Mouse (Mus musculus) heart, adult 2 months (tissue): ENCODE results near the gene Clec16a.

Experiments
- CTCF ChIP-seq: fragments of 200-600 bp; IDR thresholded peaks from 2 replicates; pipeline ENCODE4 v1.8.1; 2022; ENCODE audit warnings: antibody characterized with exemption, mild to moderate bottlenecking, moderate library complexity
- EP300 ChIP-seq: fragments of 200-500 bp; IDR thresholded peaks from 2 replicates; pipeline ENCODE4 v1.6.1; 2011; ENCODE audit warnings: low read depth, low read length, control low read depth; ENCODE audit not compliant: insufficient read depth
- POLR2A ChIP-seq: fragments of 200-500 bp; IDR thresholded peaks from 2 replicates; pipeline ENCODE4 v1.6.1; 2011; ENCODE audit warnings: mild to moderate bottlenecking, low read depth, low read length, control low read depth; ENCODE audit not compliant: insufficient read depth

- TF ChIP-seq CTCF (no peak), POLR2A (no peak), EP300 (no peak)
These were observed 42.1 kb upstream of the Clec16a start for GRCm38 (mm10) chr16:10503058-10503457.
